Mouse (Mus musculus): ENCODE results near the gene Gphb5. TPM values are rescaled to one million over a fixed set of nuclear protein-coding genes. Genes with fewer than 3 reads are reported as not detected.

The Gphb5 gene
- polyA plus RNA-seq, 1 experiment from 2014 or later, result not detected

- H3K36me3 ChIP-seq (ENCODE audit: control insufficient read depth, insufficient read depth, low read length), result no peaks in the 10 kb centered on the region
- no peaks in the 10 kb centered on the region for H3K27me3 ChIP-seq (ENCODE audit: control insufficient read depth, insufficient read depth, low read length)
- ATAC-seq (ENCODE audit: insufficient read depth, low FRiP score), result no peak
- no peak overlapping the region for H3K4me3 ChIP-seq (replicated peaks; ENCODE audit: low read length)
- no peak overlapping the region for H3K4me2 ChIP-seq (ENCODE audit: low read depth, low read length)
- no peak overlapping the region for H3K27ac ChIP-seq (ENCODE audit: low read length)
- H3K9me3 ChIP-seq (replicated peaks; ENCODE audit: control insufficient read depth, low read length), result no peaks in the 10 kb centered on the region
- H3K4me1 ChIP-seq (ENCODE audit: control insufficient read depth, insufficient read depth, low read length), result no peaks in the 10 kb centered on the region
- no peak overlapping the region for H3K9ac ChIP-seq (ENCODE audit: low read length)
- WGBS, result 75% methylated on average over 6 of the region's 6 CpGs
Measured at GRCm38 (mm10) chr12:75414991-75415390, 1.6 kb downstream of the Gphb5 start.

GRCm38 (mm10) chr12:75412964-75413363 lies 3.6 kb downstream of the Gphb5 start:
- H3K36me3 ChIP-seq (ENCODE audit: control insufficient read depth, insufficient read depth, low read length), result no peaks in the 10 kb centered on the region
- no peak for ATAC-seq (ENCODE audit: insufficient read depth, low FRiP score)
- H3K4me1 ChIP-seq (ENCODE audit: control insufficient read depth, insufficient read depth, low read length), result no peaks in the 10 kb centered on the region
- H3K9me3 ChIP-seq (replicated peaks; ENCODE audit: control insufficient read depth, low read length), result no peaks in the 10 kb centered on the region
- H3K27me3 ChIP-seq (ENCODE audit: control insufficient read depth, insufficient read depth, low read length), result no peaks in the 10 kb centered on the region
- H3K4me3 ChIP-seq (replicated peaks; ENCODE audit: low read length), result no peak overlapping the region
- no peak overlapping the region for H3K27ac ChIP-seq (ENCODE audit: low read length)
- 53% methylated on average over 9 of the region's 9 CpGs for WGBS
- 0 out of 2 replicates have a peak overlapping the region, but pooled peaks have one; percentile 22 for H3K4me2 ChIP-seq (ENCODE audit: low read depth, low read length)
- no peak overlapping the region for H3K9ac ChIP-seq (ENCODE audit: low read length)

- H3K9ac ChIP-seq (ENCODE audit: low read length), result no peak overlapping the region
Measured at GRCm38 (mm10) chr12:75397077-75397476, 19.5 kb downstream of the Gphb5 start.

GRCm38 (mm10) chr12:75396616-75397015 lies 20.0 kb downstream of the Gphb5 start:
- Histone ChIP-seq H3K4me3 (replicated peaks; ENCODE audit: low read length) (no peak overlapping the region), H3K4me2 (ENCODE audit: low read depth, low read length) (no peak overlapping the region), H3K27me3 (ENCODE audit: control insufficient read depth, insufficient read depth, low read length) (no peaks in the 10 kb centered on the region), H3K9ac (ENCODE audit: low read length) (no peak overlapping the region), H3K27ac (ENCODE audit: low read length) (no peak overlapping the region), H3K36me3 (ENCODE audit: control insufficient read depth, insufficient read depth, low read length) (no peaks in the 10 kb centered on the region), H3K4me1 (ENCODE audit: control insufficient read depth, insufficient read depth, low read length) (no peaks in the 10 kb centered on the region; the same call in 1 of the 2 replicates), H3K9me3 (replicated peaks; ENCODE audit: control insufficient read depth, low read length) (no peaks in the 10 kb centered on the region)
- WGBS, result 45% methylated on average over 3 of the region's 3 CpGs
- ATAC-seq (ENCODE audit: insufficient read depth, low FRiP score), result no peak

More at GRCm38 (mm10) chr12:75397077-75397476, 19.5 kb downstream of the Gphb5 start:
- Histone ChIP-seq H3K27ac (ENCODE audit: low read length) (no peak overlapping the region), H3K4me2 (ENCODE audit: low read depth, low read length) (no peak overlapping the region), H3K4me1 (ENCODE audit: control insufficient read depth, insufficient read depth, low read length) (no peaks in the 10 kb centered on the region; the same call in 1 of the 2 replicates), H3K36me3 (ENCODE audit: control insufficient read depth, insufficient read depth, low read length) (no peaks in the 10 kb centered on the region), H3K4me3 (replicated peaks; ENCODE audit: low read length) (no peak overlapping the region), H3K27me3 (ENCODE audit: control insufficient read depth, insufficient read depth, low read length) (no peaks in the 10 kb centered on the region), H3K9me3 (replicated peaks; ENCODE audit: control insufficient read depth, low read length) (no peaks in the 10 kb centered on the region)
- 38% methylated on average over 7 of the region's 7 CpGs for WGBS
- ATAC-seq (ENCODE audit: insufficient read depth, low FRiP score), result no peak

GRCm38 (mm10) chr12:75394011-75394773 lies 22.4 kb downstream of the Gphb5 start:
- 60% methylated on average over 20 of the region's 20 CpGs for WGBS
- Histone ChIP-seq H3K27ac (ENCODE audit: low read length) (no peak overlapping the region), H3K9me3 (replicated peaks; ENCODE audit: control insufficient read depth, low read length) (no peaks in the 10 kb centered on the region), H3K4me2 (ENCODE audit: low read depth, low read length) (no peak overlapping the region), H3K9ac (ENCODE audit: low read length) (no peak overlapping the region), H3K4me3 (replicated peaks; ENCODE audit: low read length) (no peak overlapping the region), H3K27me3 (ENCODE audit: control insufficient read depth, insufficient read depth, low read length) (no peaks in the 10 kb centered on the region), H3K4me1 (ENCODE audit: control insufficient read depth, insufficient read depth, low read length) (no peaks in the 10 kb centered on the region; the same call in 1 of the 2 replicates), H3K36me3 (ENCODE audit: control insufficient read depth, insufficient read depth, low read length) (no peaks in the 10 kb centered on the region)
- no peak for ATAC-seq (ENCODE audit: insufficient read depth, low FRiP score)

- H3K4me1 ChIP-seq (ENCODE audit: control insufficient read depth, insufficient read depth, low read length), result no peaks in the 10 kb centered on the region; the same call in 1 of the 2 replicates
- no peak overlapping the region for H3K27ac ChIP-seq (ENCODE audit: low read length)
- H3K9ac ChIP-seq (ENCODE audit: low read length), result no peak overlapping the region
- H3K27me3 ChIP-seq (ENCODE audit: control insufficient read depth, insufficient read depth, low read length), result no peaks in the 10 kb centered on the region
- no peak overlapping the region for H3K4me2 ChIP-seq (ENCODE audit: low read depth, low read length)
- 82% methylated on average over 9 of the region's 9 CpGs for WGBS
- H3K36me3 ChIP-seq (ENCODE audit: control insufficient read depth, insufficient read depth, low read length), result no peaks in the 10 kb centered on the region
- no peak for ATAC-seq (ENCODE audit: insufficient read depth, low FRiP score)
- H3K4me3 ChIP-seq (replicated peaks; ENCODE audit: low read length), result no peak overlapping the region
- H3K9me3 ChIP-seq (replicated peaks; ENCODE audit: control insufficient read depth, low read length), result no peaks in the 10 kb centered on the region
Measured at GRCm38 (mm10) chr12:75391526-75391925, 25.1 kb downstream of the Gphb5 start.

- Histone ChIP-seq H3K36me3 (ENCODE audit: control insufficient read depth, insufficient read depth, low read length) (no peaks in the 10 kb centered on the region), H3K4me1 (ENCODE audit: control insufficient read depth, insufficient read depth, low read length) (no peaks in the 10 kb centered on the region; the same call in 1 of the 2 replicates), H3K27me3 (ENCODE audit: control insufficient read depth, insufficient read depth, low read length) (no peaks in the 10 kb centered on the region), H3K4me2 (ENCODE audit: low read depth, low read length) (no peak overlapping the region), H3K9me3 (replicated peaks; ENCODE audit: control insufficient read depth, low read length) (no peaks in the 10 kb centered on the region), H3K4me3 (replicated peaks; ENCODE audit: low read length) (no peak overlapping the region), H3K9ac (ENCODE audit: low read length) (no peak overlapping the region), H3K27ac (ENCODE audit: low read length) (no peak overlapping the region)
- WGBS, result 40% methylated on average over 20 of the region's 20 CpGs
- ATAC-seq (ENCODE audit: insufficient read depth, low FRiP score), result no peak
Measured at GRCm38 (mm10) chr12:75389308-75390135, 27.1 kb downstream of the Gphb5 start.

- Histone ChIP-seq H3K4me3 (replicated peaks; ENCODE audit: low read length) (no peak overlapping the region), H3K36me3 (ENCODE audit: control insufficient read depth, insufficient read depth, low read length) (no peaks in the 10 kb centered on the region), H3K4me1 (ENCODE audit: control insufficient read depth, insufficient read depth, low read length) (no peaks in the 10 kb centered on the region), H3K9me3 (replicated peaks; ENCODE audit: control insufficient read depth, low read length) (no peaks in the 10 kb centered on the region), H3K27ac (ENCODE audit: low read length) (no peak overlapping the region), H3K4me2 (ENCODE audit: low read depth, low read length) (no peak overlapping the region), H3K9ac (ENCODE audit: low read length) (no peak overlapping the region), H3K27me3 (ENCODE audit: control insufficient read depth, insufficient read depth, low read length) (no peaks in the 10 kb centered on the region)
- WGBS, result 93% methylated on average over 9 of the region's 9 CpGs
- no peak for ATAC-seq (ENCODE audit: insufficient read depth, low FRiP score)
Measured at GRCm38 (mm10) chr12:75388521-75388920, 28.1 kb downstream of the Gphb5 start.

- Histone ChIP-seq H3K9ac (ENCODE audit: low read length) (no peak overlapping the region), H3K4me2 (ENCODE audit: low read depth, low read length) (no peak overlapping the region), H3K9me3 (replicated peaks; ENCODE audit: control insufficient read depth, low read length) (no peaks in the 10 kb centered on the region), H3K27ac (ENCODE audit: low read length) (no peak overlapping the region), H3K27me3 (ENCODE audit: control insufficient read depth, insufficient read depth, low read length) (no peaks in the 10 kb centered on the region), H3K36me3 (ENCODE audit: control insufficient read depth, insufficient read depth, low read length) (no peaks in the 10 kb centered on the region), H3K4me1 (ENCODE audit: control insufficient read depth, insufficient read depth, low read length) (no peaks in the 10 kb centered on the region), H3K4me3 (replicated peaks; ENCODE audit: low read length) (no peak overlapping the region)
- 85% methylated on average over 15 of the region's 15 CpGs for WGBS
- no peak for ATAC-seq (ENCODE audit: insufficient read depth, low FRiP score)
Measured at GRCm38 (mm10) chr12:75387846-75388245, 28.7 kb downstream of the Gphb5 start.
